Mouse (Mus musculus): ENCODE results near the gene Prcp.

Gene Prcp

GRCm38 (mm10) chr7:92874116-92874675 is at the start of gene Prcp, which contains the start of gene Ddias:
TSS of gene Prcp (plus strand) at chr7:92874470.
TSS of gene Ddias (minus strand) at chr7:92874247.
- DNase-seq: peak; percentile 93 to 94

- no peak for DNase-seq
Measured at GRCm38 (mm10) chr7:92826248-92826647, 48.0 kb upstream of the Prcp start.

GRCm38 (mm10) chr7:92827981-92828380 is 46.3 kb upstream of the Prcp start:
- peak; percentile 45 to 60 for DNase-seq

GRCm38 (mm10) chr7:92832395-92832794 is 41.9 kb upstream of the Prcp start:
- no peak for DNase-seq

GRCm38 (mm10) chr7:92834391-92834790 is 39.9 kb upstream of the Prcp start:
- no peak for DNase-seq

- DNase-seq: no peak
Measured at GRCm38 (mm10) chr7:92836447-92836846, 37.8 kb upstream of the Prcp start.

GRCm38 (mm10) chr7:92837226-92837625 is 37.0 kb upstream of the Prcp start:
- no peak for DNase-seq

GRCm38 (mm10) chr7:92837907-92838306 is 36.4 kb upstream of the Prcp start:
- no peak for DNase-seq

GRCm38 (mm10) chr7:92842254-92842653 is 32.0 kb upstream of the Prcp start:
- no peak for DNase-seq

- DNase-seq: no peak
Measured at GRCm38 (mm10) chr7:92848246-92848645, 26.0 kb upstream of the Prcp start.

GRCm38 (mm10) chr7:92866526-92866925 is 7.7 kb upstream of the Prcp start:
- peak; percentile 4 to 25 for DNase-seq

GRCm38 (mm10) chr7:92870161-92870560 is 4.1 kb upstream of the Prcp start:
- DNase-seq: no peak

GRCm38 (mm10) chr7:92871596-92871995 is 2.7 kb upstream of the Prcp start:
- no peak for DNase-seq

GRCm38 (mm10) chr7:92874761-92875408 is 615 bp downstream of the Prcp start:
- DNase-seq: peak; percentile 89 to 97

- peak; percentile 11 to 16 for DNase-seq
Measured at GRCm38 (mm10) chr7:92876066-92876465, 1.8 kb downstream of the Prcp start.

GRCm38 (mm10) chr7:92876538-92876937 is 2.3 kb downstream of the Prcp start:
- no peak for DNase-seq

- no peak for DNase-seq
Measured at GRCm38 (mm10) chr7:92878575-92879285, 4.5 kb downstream of the Prcp start.

GRCm38 (mm10) chr7:92883850-92884716 is 9.8 kb downstream of the Prcp start:
- DNase-seq: no peak

- no peak for DNase-seq
Measured at GRCm38 (mm10) chr7:92884998-92885660, 10.9 kb downstream of the Prcp start.

- DNase-seq: no peak
Measured at GRCm38 (mm10) chr7:92886801-92887200, 12.5 kb downstream of the Prcp start.

GRCm38 (mm10) chr7:92887230-92887629 is 13.0 kb downstream of the Prcp start:
- DNase-seq: no peak

- DNase-seq: no peak
Measured at GRCm38 (mm10) chr7:92890211-92890610, 15.9 kb downstream of the Prcp start.
